Mouse (Mus musculus) cerebellum, adult 18-20 months (tissue): Measurements from ENCODE around the gene Fbxo40.

ENCODE experiments used
- DNase-seq, 2 experiments: peaks; one replicate each; pipeline ENCODE4 v3.0.0; 2021

Gene Fbxo40

DNA sequence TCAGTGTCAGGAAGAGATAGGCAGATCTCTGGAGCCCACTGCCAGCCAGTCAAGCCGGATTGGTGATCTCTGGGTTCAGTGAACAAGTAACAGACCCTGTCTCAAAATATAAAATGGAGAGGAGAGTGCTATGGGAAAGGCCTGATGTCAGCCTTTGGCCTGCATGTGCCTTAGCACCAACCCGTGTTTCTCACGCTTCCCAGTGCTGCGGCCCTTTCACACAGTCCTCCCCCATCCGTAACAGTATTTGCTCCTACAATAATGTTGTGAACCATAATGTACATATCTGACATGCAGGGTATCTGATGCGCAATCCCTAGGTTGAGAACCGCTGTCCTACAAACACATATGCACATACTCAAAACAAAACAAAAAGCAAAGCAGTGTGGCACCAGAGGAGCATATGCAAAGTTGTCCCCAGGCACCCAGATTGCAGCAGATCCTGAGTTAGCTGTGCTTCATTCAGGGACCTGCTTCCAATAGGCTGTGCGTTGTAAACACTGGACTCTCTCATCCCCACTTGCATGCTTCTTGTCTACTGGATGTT is 69.1 kb downstream of the Fbxo40 start:
- DNase-seq = no peak

DNA sequence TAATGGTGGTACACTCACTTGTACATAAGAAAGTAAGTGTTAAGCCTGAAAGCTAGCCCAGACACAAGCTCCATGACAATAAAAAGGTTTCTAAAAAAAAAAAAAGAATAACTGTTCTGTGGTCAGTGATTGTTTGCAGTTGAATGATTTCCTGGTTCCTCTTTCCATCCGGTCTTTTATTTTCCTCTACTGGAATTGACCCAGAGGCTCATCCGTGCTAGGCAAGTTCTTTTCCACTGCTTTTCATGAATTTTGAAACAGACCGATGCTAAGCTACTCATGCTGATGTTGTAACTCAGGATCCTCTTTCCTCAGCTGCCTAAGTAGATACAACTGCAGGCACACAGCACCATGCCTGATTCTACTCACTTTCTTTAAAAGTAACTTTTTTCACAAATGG is 69.9 kb downstream of the Fbxo40 start:
- DNase-seq = no peak

DNA sequence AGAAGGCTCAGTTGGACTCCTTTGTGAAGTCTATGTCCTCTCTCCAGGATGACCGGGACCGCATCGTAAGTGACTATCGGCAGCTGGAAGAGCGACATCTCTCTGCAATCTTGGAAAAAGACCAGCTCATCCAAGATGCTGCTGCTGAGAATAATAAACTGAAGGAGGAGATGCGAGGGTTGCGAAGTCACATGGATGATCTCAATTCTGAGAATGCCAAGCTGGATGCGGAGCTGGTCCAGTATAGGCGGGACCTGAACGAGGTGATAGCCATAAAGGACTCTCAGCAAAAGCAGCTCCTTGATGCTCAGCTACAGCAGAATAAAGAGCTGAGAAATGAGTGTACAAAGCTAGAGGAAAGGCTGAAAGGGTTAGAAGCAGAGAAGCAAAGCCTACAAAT is 71.8 kb downstream of the Fbxo40 start:
- DNase-seq = no peak

DNA sequence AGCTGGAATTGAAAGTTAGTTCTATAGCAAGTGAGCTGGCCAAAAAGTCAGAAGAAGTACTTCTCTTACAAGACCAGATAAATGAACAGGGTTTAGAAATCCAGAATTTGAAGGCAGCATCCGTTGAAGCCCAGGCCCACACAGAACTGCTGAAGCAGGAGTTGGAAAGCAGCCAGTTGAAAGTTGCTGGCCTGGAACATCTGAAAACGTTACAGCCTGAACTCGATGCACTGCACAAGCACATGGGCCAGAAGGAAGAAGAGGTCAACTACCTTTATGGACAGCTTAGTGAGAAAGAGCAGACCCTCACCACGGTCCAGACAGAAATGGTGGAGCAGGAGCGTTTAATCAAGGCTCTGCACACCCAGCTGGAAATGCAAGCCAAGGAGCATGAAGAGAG is 76.1 kb downstream of the Fbxo40 start:
- DNase-seq = no peak
